Mouse (Mus musculus): Measurements from ENCODE around the gene Ncor2. TPM values are rescaled to one million over a fixed set of nuclear protein-coding genes. Genes with fewer than 3 reads are reported as not detected.

The Ncor2 gene
- polyA plus RNA-seq, 1 experiment from 2014 or later: 23.6 TPM

GRCm38 (mm10) chr5:125136296-125136995 is 42.6 kb downstream of the Ncor2 start:
- no peak overlapping the region for H3K9ac ChIP-seq (ENCODE audit: low read length)
- H3K4me3 ChIP-seq (ENCODE audit: low read depth, low read length): no peak overlapping the region
- H3K4me2 ChIP-seq (ENCODE audit: low read depth, severe bottlenecking): no peak overlapping the region
- peaks cover 65% of the 10 kb centered on the region for H3K4me1 ChIP-seq (ENCODE audit: control insufficient read depth, insufficient read depth, low read length)
- ATAC-seq (ENCODE audit: insufficient number of reproducible peaks, low FRiP score, low TSS enrichment, low read depth) (no peak), DNase-seq (ENCODE audit: low spot score) (no peak)
- no peaks in the 10 kb centered on the region for H3K27me3 ChIP-seq (ENCODE audit: control insufficient read depth, insufficient read depth, low read length)
- no peaks in the 10 kb centered on the region for H3K9me3 ChIP-seq (ENCODE audit: control insufficient read depth, low read length)
- H3K36me3 ChIP-seq (ENCODE audit: control insufficient read depth, insufficient read depth, low read length): no peaks in the 10 kb centered on the region
- no peak overlapping the region for H3K27ac ChIP-seq (replicated peaks; ENCODE audit: low read depth, low read length)
- 58% methylated on average over 5 of the region's 5 CpGs for WGBS

DNA sequence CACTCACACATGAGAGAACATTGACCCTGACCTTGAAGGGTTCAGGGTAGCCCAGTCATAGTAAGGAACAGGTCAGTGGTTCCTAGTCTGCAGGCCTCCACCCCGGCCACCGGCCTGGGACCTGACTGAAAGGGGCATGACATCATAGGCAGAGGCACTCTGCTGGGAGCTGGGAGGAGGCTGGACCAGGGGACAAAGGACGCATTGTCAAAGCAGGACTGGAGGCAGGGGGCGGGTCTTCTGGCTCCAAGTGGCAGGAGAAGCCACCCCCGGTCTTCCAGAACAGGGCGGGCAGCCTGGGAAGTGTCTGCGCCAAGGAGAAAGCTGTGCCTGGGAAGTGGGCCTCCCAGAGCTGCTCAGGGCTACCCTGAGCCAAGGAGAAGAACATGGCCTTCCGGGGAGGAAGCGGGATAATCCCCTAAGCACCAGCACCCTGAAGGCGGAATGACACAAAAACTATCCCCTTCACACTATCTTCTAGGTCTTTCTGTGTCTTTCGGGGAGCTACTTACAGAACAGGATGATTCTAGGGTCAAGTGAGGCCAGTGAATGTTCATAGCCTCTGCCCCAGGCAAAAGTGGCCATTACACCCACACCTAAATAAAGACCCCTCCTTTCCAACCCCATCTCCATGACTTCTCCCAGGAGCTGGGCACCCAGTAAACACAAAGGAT is 44.1 kb downstream of the Ncor2 start:
- H3K36me3 ChIP-seq (ENCODE audit: control insufficient read depth, insufficient read depth, low read length): no peaks in the 10 kb centered on the region
- 36% methylated on average over 11 of the region's 11 CpGs for WGBS
- no peaks in the 10 kb centered on the region for H3K27me3 ChIP-seq (ENCODE audit: control insufficient read depth, insufficient read depth, low read length)
- H3K9ac ChIP-seq (ENCODE audit: low read length): no peak overlapping the region; the same call in 1 of the 2 replicates
- H3K9me3 ChIP-seq (ENCODE audit: control insufficient read depth, low read length): no peaks in the 10 kb centered on the region
- DNase-seq (ENCODE audit: low spot score) (peak; percentile 74), ATAC-seq (ENCODE audit: insufficient number of reproducible peaks, low FRiP score, low TSS enrichment, low read depth) (peak; percentile 53)
- H3K27ac ChIP-seq (replicated peaks; ENCODE audit: low read depth, low read length): peak overlapping the region; percentile 80
- peaks cover 62% of the 10 kb centered on the region for H3K4me1 ChIP-seq (ENCODE audit: control insufficient read depth, insufficient read depth, low read length)
- H3K4me2 ChIP-seq (ENCODE audit: low read depth, severe bottlenecking): peak overlapping the region; percentile 20; the same call in 1 of the 2 replicates
- H3K4me3 ChIP-seq (ENCODE audit: low read depth, low read length): no peak overlapping the region

GRCm38 (mm10) chr5:125134391-125134790 is 44.6 kb downstream of the Ncor2 start:
- Histone ChIP-seq H3K27ac (replicated peaks; ENCODE audit: low read depth, low read length) (peak overlapping the region; percentile 80), H3K27me3 (ENCODE audit: control insufficient read depth, insufficient read depth, low read length) (no peaks in the 10 kb centered on the region), H3K9me3 (ENCODE audit: control insufficient read depth, low read length) (no peaks in the 10 kb centered on the region), H3K4me1 (ENCODE audit: control insufficient read depth, insufficient read depth, low read length) (peaks cover 58% of the 10 kb centered on the region), H3K4me3 (ENCODE audit: low read depth, low read length) (no peak overlapping the region), H3K36me3 (ENCODE audit: control insufficient read depth, insufficient read depth, low read length) (no peaks in the 10 kb centered on the region), H3K9ac (ENCODE audit: low read length) (peak overlapping the region; percentile 27; the same call in 1 of the 2 replicates), H3K4me2 (ENCODE audit: low read depth, severe bottlenecking) (0 out of 2 replicates have a peak overlapping the region, but pooled peaks have one; percentile 8)
- 0 out of 2 replicates have a peak, but pooled peaks have one; percentile 4 for ATAC-seq (ENCODE audit: insufficient number of reproducible peaks, low FRiP score, low TSS enrichment, low read depth)
- no peak for DNase-seq (ENCODE audit: low spot score)
- WGBS: 74% methylated on average over 7 of the region's 7 CpGs

GRCm38 (mm10) chr5:125133651-125134050 is 45.4 kb downstream of the Ncor2 start:
- 70% methylated on average over 4 of the region's 4 CpGs for WGBS

GRCm38 (mm10) chr5:125132566-125133260 is 46.3 kb downstream of the Ncor2 start:
- 95% methylated on average over 13 of the region's 13 CpGs for WGBS
- Histone ChIP-seq H3K36me3 (ENCODE audit: control insufficient read depth, insufficient read depth, low read length) (no peaks in the 10 kb centered on the region), H3K4me3 (ENCODE audit: low read depth, low read length) (no peak overlapping the region), H3K4me1 (ENCODE audit: control insufficient read depth, insufficient read depth, low read length) (peaks cover 60% of the 10 kb centered on the region), H3K27ac (replicated peaks; ENCODE audit: low read depth, low read length) (no peak overlapping the region), H3K9me3 (ENCODE audit: control insufficient read depth, low read length) (no peaks in the 10 kb centered on the region), H3K4me2 (ENCODE audit: low read depth, severe bottlenecking) (no peak overlapping the region), H3K9ac (ENCODE audit: low read length) (no peak overlapping the region), H3K27me3 (ENCODE audit: control insufficient read depth, insufficient read depth, low read length) (no peaks in the 10 kb centered on the region)
- DNase-seq (ENCODE audit: low spot score) (no peak), ATAC-seq (ENCODE audit: insufficient number of reproducible peaks, low FRiP score, low TSS enrichment, low read depth) (no peak)

More at GRCm38 (mm10) chr5:125133651-125134050, 45.4 kb downstream of the Ncor2 start:
- H3K27me3 ChIP-seq (ENCODE audit: control insufficient read depth, insufficient read depth, low read length): no peaks in the 10 kb centered on the region
- no peak for DNase-seq (ENCODE audit: low spot score)
- no peak for ATAC-seq (ENCODE audit: insufficient number of reproducible peaks, low FRiP score, low TSS enrichment, low read depth)
- no peak overlapping the region for H3K4me2 ChIP-seq (ENCODE audit: low read depth, severe bottlenecking)
- peaks cover 59% of the 10 kb centered on the region for H3K4me1 ChIP-seq (ENCODE audit: control insufficient read depth, insufficient read depth, low read length)
- H3K9me3 ChIP-seq (ENCODE audit: control insufficient read depth, low read length): no peaks in the 10 kb centered on the region
- no peak overlapping the region for H3K4me3 ChIP-seq (ENCODE audit: low read depth, low read length)
- H3K36me3 ChIP-seq (ENCODE audit: control insufficient read depth, insufficient read depth, low read length): no peaks in the 10 kb centered on the region
- H3K9ac ChIP-seq (ENCODE audit: low read length): no peak overlapping the region
- no peak overlapping the region for H3K27ac ChIP-seq (replicated peaks; ENCODE audit: low read depth, low read length)

GRCm38 (mm10) chr5:125132069-125132468 is 47.0 kb downstream of the Ncor2 start:
- Histone ChIP-seq H3K9me3 (ENCODE audit: control insufficient read depth, low read length) (no peaks in the 10 kb centered on the region), H3K4me1 (ENCODE audit: control insufficient read depth, insufficient read depth, low read length) (peaks cover 56% of the 10 kb centered on the region), H3K4me2 (ENCODE audit: low read depth, severe bottlenecking) (no peak overlapping the region), H3K4me3 (ENCODE audit: low read depth, low read length) (no peak overlapping the region), H3K36me3 (ENCODE audit: control insufficient read depth, insufficient read depth, low read length) (no peaks in the 10 kb centered on the region), H3K27ac (replicated peaks; ENCODE audit: low read depth, low read length) (no peak overlapping the region), H3K27me3 (ENCODE audit: control insufficient read depth, insufficient read depth, low read length) (no peaks in the 10 kb centered on the region), H3K9ac (ENCODE audit: low read length) (no peak overlapping the region)
- no peak for ATAC-seq (ENCODE audit: insufficient number of reproducible peaks, low FRiP score, low TSS enrichment, low read depth)
- WGBS: 84% methylated on average over 2 of the region's 2 CpGs
- no peak for DNase-seq (ENCODE audit: low spot score)

GRCm38 (mm10) chr5:125130406-125130805 is 48.6 kb downstream of the Ncor2 start:
- Histone ChIP-seq H3K4me1 (ENCODE audit: control insufficient read depth, insufficient read depth, low read length) (peaks cover 49% of the 10 kb centered on the region), H3K9ac (ENCODE audit: low read length) (no peak overlapping the region), H3K27ac (replicated peaks; ENCODE audit: low read depth, low read length) (0 out of 2 replicates have a peak overlapping the region, but pooled peaks have one; percentile 21), H3K9me3 (ENCODE audit: control insufficient read depth, low read length) (no peaks in the 10 kb centered on the region), H3K27me3 (ENCODE audit: control insufficient read depth, insufficient read depth, low read length) (no peaks in the 10 kb centered on the region), H3K4me3 (ENCODE audit: low read depth, low read length) (no peak overlapping the region), H3K36me3 (ENCODE audit: control insufficient read depth, insufficient read depth, low read length) (no peaks in the 10 kb centered on the region), H3K4me2 (ENCODE audit: low read depth, severe bottlenecking) (no peak overlapping the region)
- WGBS: 86% methylated on average over 3 of the region's 3 CpGs
- no peak for DNase-seq (ENCODE audit: low spot score)
- no peak for ATAC-seq (ENCODE audit: insufficient number of reproducible peaks, low FRiP score, low TSS enrichment, low read depth)

DNA sequence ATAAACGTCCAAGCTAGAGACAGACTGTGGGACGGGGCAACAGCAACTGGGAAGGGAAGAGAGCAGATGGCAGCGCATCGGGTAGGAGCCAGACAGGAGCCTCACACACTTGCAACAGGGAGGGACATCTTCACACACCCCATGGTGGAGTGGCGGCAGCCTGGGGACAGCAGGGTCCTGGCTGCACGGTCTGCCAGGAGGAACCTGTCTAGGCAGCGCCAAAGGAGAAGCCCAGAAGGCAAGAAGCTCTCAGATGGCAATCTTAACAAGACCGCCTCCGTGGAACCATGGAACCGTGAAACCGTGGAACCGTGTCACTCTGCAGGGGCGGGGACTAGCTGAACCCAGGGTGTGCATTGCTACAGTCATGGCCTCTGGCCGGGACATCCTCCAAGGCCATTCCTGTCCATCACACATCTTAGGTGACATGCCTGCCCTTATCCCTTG is 50.1 kb downstream of the Ncor2 start:
- Histone ChIP-seq H3K4me3 (ENCODE audit: low read depth, low read length) (no peak overlapping the region), H3K4me1 (ENCODE audit: control insufficient read depth, insufficient read depth, low read length) (peaks cover 38% of the 10 kb centered on the region), H3K4me2 (ENCODE audit: low read depth, severe bottlenecking) (no peak overlapping the region), H3K9me3 (ENCODE audit: control insufficient read depth, low read length) (no peaks in the 10 kb centered on the region), H3K27ac (replicated peaks; ENCODE audit: low read depth, low read length) (no peak overlapping the region), H3K27me3 (ENCODE audit: control insufficient read depth, insufficient read depth, low read length) (no peaks in the 10 kb centered on the region), H3K36me3 (ENCODE audit: control insufficient read depth, insufficient read depth, low read length) (no peaks in the 10 kb centered on the region), H3K9ac (ENCODE audit: low read length) (no peak overlapping the region)
- 86% methylated on average over 14 of the region's 14 CpGs for WGBS
- ATAC-seq (ENCODE audit: insufficient number of reproducible peaks, low FRiP score, low TSS enrichment, low read depth) (no peak), DNase-seq (ENCODE audit: low spot score) (no peak)
